Mouse (Mus musculus): Measurements from ENCODE around the gene B4galnt3. TPM values are rescaled to one million over a fixed set of nuclear protein-coding genes. Genes with fewer than 3 reads are reported as not detected.
A peak's percentile ranks its signal among the peaks of the same experiment; 100 is the strongest.

The B4galnt3 gene
- polyA plus RNA-seq, 1 experiment from 2014 or later: 0.22 TPM

GRCm38 (mm10) chr6:120189287-120189686, 105.1 kb downstream of the B4galnt3 start:
- no peak overlapping the region for H3K9ac ChIP-seq
- ATAC-seq (ENCODE audit: low FRiP score): no peak

GRCm38 (mm10) chr6:120188376-120189235, 105.8 kb downstream of the B4galnt3 start:
- H3K4me2 ChIP-seq: peak overlapping the region; percentile 41
- H3K27ac ChIP-seq: no peak overlapping the region
- peaks cover 12% of the 10 kb centered on the region; the same call in 1 of the 2 replicates for H3K27me3 ChIP-seq
- no peak overlapping the region for H3K4me3 ChIP-seq (replicated peaks)
- 15% methylated on average over 24 of the region's 24 CpGs for WGBS
- no peaks in the 10 kb centered on the region for H3K36me3 ChIP-seq (replicated peaks)
- no peak overlapping the region for H3K9ac ChIP-seq
- ATAC-seq (ENCODE audit: low FRiP score): 0 out of 2 replicates have a peak, but pooled peaks have one; percentile 43
- H3K9me3 ChIP-seq: no peaks in the 10 kb centered on the region
- H3K4me1 ChIP-seq: peaks cover 34% of the 10 kb centered on the region

More at GRCm38 (mm10) chr6:120189287-120189686, 105.1 kb downstream of the B4galnt3 start:
- Histone ChIP-seq H3K9me3 (no peaks in the 10 kb centered on the region), H3K36me3 (replicated peaks) (no peaks in the 10 kb centered on the region), H3K4me2 (no peak overlapping the region), H3K27me3 (peaks cover 16% of the 10 kb centered on the region; the same call in 1 of the 2 replicates), H3K4me3 (replicated peaks) (no peak overlapping the region), H3K4me1 (peaks cover 34% of the 10 kb centered on the region), H3K27ac (no peak overlapping the region)
- 88% methylated on average over 5 of the region's 5 CpGs for WGBS

GRCm38 (mm10) chr6:120187587-120188176, 106.7 kb downstream of the B4galnt3 start:
- H3K36me3 ChIP-seq (replicated peaks): no peaks in the 10 kb centered on the region
- H3K9ac ChIP-seq: 0 out of 2 replicates have a peak overlapping the region, but pooled peaks have one; percentile 7
- 15% methylated on average over 18 of the region's 18 CpGs for WGBS
- peak overlapping the region; percentile 14; the same call in 1 of the 2 replicates for H3K4me3 ChIP-seq (replicated peaks)
- peaks cover 11% of the 10 kb centered on the region; the same call in 1 of the 2 replicates for H3K27me3 ChIP-seq
- H3K4me1 ChIP-seq: peaks cover 30% of the 10 kb centered on the region
- peak overlapping the region; percentile 41; the same call in 1 of the 2 replicates for H3K4me2 ChIP-seq
- no peaks in the 10 kb centered on the region for H3K9me3 ChIP-seq
- no peak overlapping the region for H3K27ac ChIP-seq
- ATAC-seq (ENCODE audit: low FRiP score): peak; percentile 20; the same call in 1 of the 2 replicates

GRCm38 (mm10) chr6:120186594-120186993, 107.8 kb downstream of the B4galnt3 start:
- no peak overlapping the region for H3K4me3 ChIP-seq (replicated peaks)
- H3K36me3 ChIP-seq (replicated peaks): no peaks in the 10 kb centered on the region
- H3K4me1 ChIP-seq: peaks cover 20% of the 10 kb centered on the region
- 75% methylated on average over 3 of the region's 3 CpGs for WGBS
- no peaks in the 10 kb centered on the region for H3K9me3 ChIP-seq
- no peak overlapping the region for H3K9ac ChIP-seq
- no peak for ATAC-seq (ENCODE audit: low FRiP score)
- no peak overlapping the region for H3K27ac ChIP-seq
- no peak overlapping the region for H3K4me2 ChIP-seq
- peaks cover 11% of the 10 kb centered on the region; the same call in 1 of the 2 replicates for H3K27me3 ChIP-seq

GRCm38 (mm10) chr6:120185756-120186155, 108.6 kb downstream of the B4galnt3 start:
- Histone ChIP-seq H3K27ac (no peak overlapping the region), H3K4me2 (no peak overlapping the region), H3K36me3 (replicated peaks) (no peaks in the 10 kb centered on the region), H3K27me3 (peaks cover 11% of the 10 kb centered on the region; the same call in 1 of the 2 replicates), H3K9me3 (no peaks in the 10 kb centered on the region), H3K4me3 (replicated peaks) (no peak overlapping the region), H3K9ac (no peak overlapping the region), H3K4me1 (peaks cover 16% of the 10 kb centered on the region)
- ATAC-seq (ENCODE audit: low FRiP score): no peak
- 51% methylated on average over 7 of the region's 7 CpGs for WGBS

- WGBS: 91% methylated on average over 12 of the region's 12 CpGs
- Histone ChIP-seq H3K36me3 (replicated peaks) (no peaks in the 10 kb centered on the region), H3K4me2 (no peak overlapping the region), H3K27me3 (peaks cover 11% of the 10 kb centered on the region; the same call in 1 of the 2 replicates), H3K4me3 (replicated peaks) (no peak overlapping the region), H3K9me3 (no peaks in the 10 kb centered on the region), H3K4me1 (peaks cover 16% of the 10 kb centered on the region), H3K9ac (no peak overlapping the region), H3K27ac (no peak overlapping the region)
- ATAC-seq (ENCODE audit: low FRiP score): no peak
Observed at GRCm38 (mm10) chr6:120185012-120185730, 109.2 kb downstream of the B4galnt3 start.

- H3K9me3 ChIP-seq: no peaks in the 10 kb centered on the region
- H3K36me3 ChIP-seq (replicated peaks): no peaks in the 10 kb centered on the region
- WGBS: 92% methylated on average over 4 of the region's 4 CpGs
- H3K27me3 ChIP-seq: peaks cover 4% of the 10 kb centered on the region; the same call in 1 of the 2 replicates
- no peak for ATAC-seq (ENCODE audit: low FRiP score)
- H3K4me3 ChIP-seq (replicated peaks): no peak overlapping the region
- H3K4me2 ChIP-seq: no peak overlapping the region
- H3K27ac ChIP-seq: no peak overlapping the region
- peaks cover 15% of the 10 kb centered on the region for H3K4me1 ChIP-seq
- no peak overlapping the region for H3K9ac ChIP-seq
Observed at GRCm38 (mm10) chr6:120183771-120184170, 110.6 kb downstream of the B4galnt3 start.

GRCm38 (mm10) chr6:120182160-120182559, 112.2 kb downstream of the B4galnt3 start:
- Histone ChIP-seq H3K4me3 (replicated peaks) (no peak overlapping the region), H3K4me2 (no peak overlapping the region), H3K9me3 (no peaks in the 10 kb centered on the region), H3K9ac (no peak overlapping the region), H3K4me1 (no peaks in the 10 kb centered on the region), H3K36me3 (replicated peaks) (no peaks in the 10 kb centered on the region), H3K27ac (no peak overlapping the region), H3K27me3 (peaks cover 4% of the 10 kb centered on the region; the same call in 1 of the 2 replicates)
- WGBS: 91% methylated on average over 5 of the region's 5 CpGs
- no peak for ATAC-seq (ENCODE audit: low FRiP score)

GRCm38 (mm10) chr6:120180492-120180891, 113.9 kb downstream of the B4galnt3 start:
- no peaks in the 10 kb centered on the region for H3K27me3 ChIP-seq
- no peaks in the 10 kb centered on the region for H3K36me3 ChIP-seq (replicated peaks)
- ATAC-seq (ENCODE audit: low FRiP score): no peak
- H3K9ac ChIP-seq: no peak overlapping the region
- no peaks in the 10 kb centered on the region for H3K9me3 ChIP-seq
- no peaks in the 10 kb centered on the region for H3K4me1 ChIP-seq
- WGBS: 75% methylated on average over 4 of the region's 4 CpGs
- no peak overlapping the region for H3K4me3 ChIP-seq (replicated peaks)
- no peak overlapping the region for H3K27ac ChIP-seq
- H3K4me2 ChIP-seq: no peak overlapping the region

GRCm38 (mm10) chr6:120179756-120180206, 114.6 kb downstream of the B4galnt3 start:
- Histone ChIP-seq H3K27ac (no peak overlapping the region), H3K9ac (no peak overlapping the region), H3K4me2 (no peak overlapping the region), H3K4me1 (no peaks in the 10 kb centered on the region), H3K4me3 (replicated peaks) (no peak overlapping the region), H3K36me3 (replicated peaks) (no peaks in the 10 kb centered on the region), H3K9me3 (no peaks in the 10 kb centered on the region), H3K27me3 (no peaks in the 10 kb centered on the region)
- WGBS: 83% methylated on average over 8 of the region's 8 CpGs
- no peak for ATAC-seq (ENCODE audit: low FRiP score)

GRCm38 (mm10) chr6:120179044-120179755, 115.2 kb downstream of the B4galnt3 start:
- Histone ChIP-seq H3K4me1 (no peaks in the 10 kb centered on the region), H3K4me2 (no peak overlapping the region), H3K27me3 (no peaks in the 10 kb centered on the region), H3K4me3 (replicated peaks) (no peak overlapping the region), H3K9ac (no peak overlapping the region), H3K36me3 (replicated peaks) (no peaks in the 10 kb centered on the region), H3K9me3 (no peaks in the 10 kb centered on the region), H3K27ac (no peak overlapping the region)
- WGBS: 92% methylated on average over 6 of the region's 6 CpGs
- ATAC-seq (ENCODE audit: low FRiP score): no peak

Measured in forebrain, embryonic 12.5 days (tissue).